Mouse (Mus musculus) heart, embryonic 11.5 days (tissue): ENCODE measurements at regions not wholly inside any gene's neighbourhood (a gene's known extent, or its start where the extent isn't known, plus 50 kb on each side); places are given as distances from the start of the nearest gene placed in this dataset.

Experiments used
- ATAC-seq: fragments of 200-750 bp; cut with Nextera tagmentation; replicated peaks from 2 replicates; pipeline ENCODE4 v1.8.0; 2017; ENCODE audit warnings: moderate library complexity; ENCODE audit not compliant: insufficient number of reproducible peaks, low FRiP score, low TSS enrichment
- H3K27ac ChIP-seq: fragments of 300-500 bp; sonication (generic); 2 replicates; pipeline ENCODE4 v1.5.1; 2014; ENCODE audit warnings: mild to moderate bottlenecking, low read depth, low read length
- H3K27me3 ChIP-seq: fragments of 300-500 bp; sonication (generic); 2 replicates; pipeline ENCODE4 v1.6.1; 2014; ENCODE audit warnings: mild to moderate bottlenecking, low read length, mixed read lengths; ENCODE audit not compliant: control insufficient read depth, insufficient read depth
- H3K36me3 ChIP-seq: fragments of 300-500 bp; sonication (generic); 2 replicates; pipeline ENCODE4 v1.6.1; 2014; ENCODE audit warnings: mild to moderate bottlenecking, low read length, moderate library complexity, mixed read lengths; ENCODE audit not compliant: control insufficient read depth, insufficient read depth
- H3K4me1 ChIP-seq: fragments of 300-500 bp; sonication (generic); 2 replicates; pipeline ENCODE4 v1.6.1; 2014; ENCODE audit warnings: low read length; ENCODE audit not compliant: control insufficient read depth, insufficient read depth
- H3K4me2 ChIP-seq: fragments of 300-500 bp; sonication (generic); 2 replicates; pipeline ENCODE4 v1.6.1; 2014; ENCODE audit warnings: mild to moderate bottlenecking, moderate library complexity
- H3K4me3 ChIP-seq: fragments of 300-500 bp; sonication (generic); 2 replicates; pipeline ENCODE4 v1.5.1; 2014; ENCODE audit warnings: low read depth, low read length
- H3K9ac ChIP-seq: fragments of 300-500 bp; sonication (generic); 2 replicates; pipeline ENCODE4 v1.6.1; 2014; ENCODE audit warnings: mild to moderate bottlenecking, low read depth, low read length, moderate library complexity
- H3K9me3 ChIP-seq: fragments of 300-500 bp; sonication (generic); replicated peaks from 2 replicates; pipeline ENCODE4 v1.6.1; 2016; ENCODE audit warnings: low read length; ENCODE audit not compliant: control insufficient read depth
- WGBS: fragments of 180-500 bp; shearing (Covaris S2); extraction: QIAGEN DNeasy Blood & Tissue Kit; methylation state at CpG from one replicate; pipeline ENCODE4 v1.1.7; 2014; ENCODE audit not compliant: insufficient replicate concordance; 5-methylcytosine and 5-hydroxymethylcytosine counted together

- Histone ChIP-seq H3K36me3 (no peaks in the 10 kb centered on the region), H3K4me1 (no peaks in the 10 kb centered on the region), H3K4me3 (no peak overlapping the region), H3K27ac (no peak overlapping the region), H3K9ac (no peak overlapping the region), H3K27me3 (no peaks in the 10 kb centered on the region), H3K9me3 (0 out of 2 replicates have a peak, but pooled peaks cover 3% of the 10 kb centered on the region), H3K4me2 (no peak overlapping the region)
- 73% methylated on average over 4 of the region's 4 CpGs for WGBS
- ATAC-seq: no peak
Measured at GRCm38 (mm10) chr7:125033778-125034177, 410.7 kb upstream of the Kdm8 start.

- H3K4me3 ChIP-seq: no peak overlapping the region
- no peak overlapping the region for H3K4me2 ChIP-seq
- 0 out of 2 replicates have a peak, but pooled peaks cover 1% of the 10 kb centered on the region for H3K9me3 ChIP-seq
- no peak for ATAC-seq
- no peak overlapping the region for H3K27ac ChIP-seq
- no peaks in the 10 kb centered on the region for H3K36me3 ChIP-seq
- no peaks in the 10 kb centered on the region for H3K27me3 ChIP-seq
- no peaks in the 10 kb centered on the region for H3K4me1 ChIP-seq
- WGBS: 84% methylated on average over 5 of the region's 5 CpGs
- no peak overlapping the region for H3K9ac ChIP-seq
Measured at GRCm38 (mm10) chr7:125034196-125034595, 410.3 kb upstream of the Kdm8 start.

GRCm38 (mm10) chr7:125036098-125036991 lies 408.1 kb upstream of the Kdm8 start:
- H3K27ac ChIP-seq: no peak overlapping the region
- no peaks in the 10 kb centered on the region for H3K36me3 ChIP-seq
- no peak overlapping the region for H3K4me2 ChIP-seq
- 64% methylated on average over 10 of the region's 10 CpGs for whole genome bisulfite sequencing
- no peak for ATAC-seq
- H3K4me1 ChIP-seq: no peaks in the 10 kb centered on the region
- H3K4me3 ChIP-seq: no peak overlapping the region
- no peak overlapping the region for H3K9ac ChIP-seq
- H3K9me3 ChIP-seq: no peaks in the 10 kb centered on the region
- H3K27me3 ChIP-seq: no peaks in the 10 kb centered on the region

GRCm38 (mm10) chr7:125038840-125039239 lies 405.6 kb upstream of the Kdm8 start:
- H3K9ac ChIP-seq: no peak overlapping the region
- H3K9me3 ChIP-seq: no peaks in the 10 kb centered on the region
- no peak overlapping the region for H3K27ac ChIP-seq
- WGBS: 73% methylated on average over 4 of the region's 4 CpGs
- no peak overlapping the region for H3K4me2 ChIP-seq
- no peaks in the 10 kb centered on the region for H3K27me3 ChIP-seq
- no peaks in the 10 kb centered on the region for H3K4me1 ChIP-seq
- no peak for ATAC-seq
- H3K4me3 ChIP-seq: no peak overlapping the region
- no peaks in the 10 kb centered on the region for H3K36me3 ChIP-seq

- H3K9ac ChIP-seq: no peak overlapping the region
- no peaks in the 10 kb centered on the region for H3K36me3 ChIP-seq
- H3K4me2 ChIP-seq: no peak overlapping the region
- no peak overlapping the region for H3K27ac ChIP-seq
- H3K9me3 ChIP-seq: no peaks in the 10 kb centered on the region
- ATAC-seq: no peak
- no peak overlapping the region for H3K4me3 ChIP-seq
- H3K27me3 ChIP-seq: no peaks in the 10 kb centered on the region
- H3K4me1 ChIP-seq: no peaks in the 10 kb centered on the region
Measured at GRCm38 (mm10) chr7:125055951-125056625, 388.4 kb upstream of the Kdm8 start.

GRCm38 (mm10) chr7:125102464-125102863 lies 342.0 kb upstream of the Kdm8 start:
- no peak overlapping the region for H3K27ac ChIP-seq
- WGBS: 83% methylated on average over 4 of the region's 4 CpGs
- H3K4me3 ChIP-seq: no peak overlapping the region
- ATAC-seq: no peak
- H3K9ac ChIP-seq: no peak overlapping the region
- H3K4me1 ChIP-seq: no peaks in the 10 kb centered on the region
- H3K4me2 ChIP-seq: no peak overlapping the region
- H3K27me3 ChIP-seq: no peaks in the 10 kb centered on the region
- H3K9me3 ChIP-seq: no peaks in the 10 kb centered on the region
- H3K36me3 ChIP-seq: no peaks in the 10 kb centered on the region

GRCm38 (mm10) chr7:125104011-125104410 lies 340.5 kb upstream of the Kdm8 start:
- no peak for ATAC-seq
- Histone ChIP-seq H3K4me3 (no peak overlapping the region), H3K4me1 (no peaks in the 10 kb centered on the region), H3K27ac (no peak overlapping the region), H3K36me3 (no peaks in the 10 kb centered on the region), H3K27me3 (no peaks in the 10 kb centered on the region), H3K9ac (no peak overlapping the region), H3K9me3 (no peaks in the 10 kb centered on the region), H3K4me2 (no peak overlapping the region)
- WGBS: 77% methylated on average over 4 of the region's 4 CpGs

- H3K9ac ChIP-seq: no peak overlapping the region
- H3K4me3 ChIP-seq: no peak overlapping the region
- no peak overlapping the region for H3K4me2 ChIP-seq
- ATAC-seq: no peak
- H3K4me1 ChIP-seq: no peaks in the 10 kb centered on the region
- H3K9me3 ChIP-seq: no peaks in the 10 kb centered on the region
- H3K27ac ChIP-seq: no peak overlapping the region
- no peaks in the 10 kb centered on the region for H3K36me3 ChIP-seq
- 73% methylated on average over 9 of the region's 9 CpGs for WGBS
- H3K27me3 ChIP-seq: no peaks in the 10 kb centered on the region
Measured at GRCm38 (mm10) chr7:125112820-125113273, 331.6 kb upstream of the Kdm8 start.
